Mouse (Mus musculus) cerebellum, adult (tissue): Measurements from ENCODE around the gene Phf21a.

Experiments
- ATAC-seq: cut with Nextera tagmentation; 2 replicates; pipeline ENCODE4 v1.9.2; 2017; ENCODE audit warnings: mild to moderate bottlenecking, moderate library complexity, mixed read lengths; ENCODE audit not compliant: insufficient number of reproducible peaks, low FRiP score, low TSS enrichment

The Phf21a gene

GRCm38 (mm10) chr2:92349589-92350425, 256.9 kb downstream of the Phf21a start:
- no peak for ATAC-seq

GRCm38 (mm10) chr2:92350686-92351085, 257.8 kb downstream of the Phf21a start:
- ATAC-seq, result no peak

GRCm38 (mm10) chr2:92353402-92353801, 260.5 kb downstream of the Phf21a start:
- no peak for ATAC-seq

GRCm38 (mm10) chr2:92354224-92354623, 261.3 kb downstream of the Phf21a start:
- ATAC-seq, result no peak

- ATAC-seq, result no peak
Measured at GRCm38 (mm10) chr2:92359301-92359700, 266.4 kb downstream of the Phf21a start.

GRCm38 (mm10) chr2:92360186-92360823, 267.4 kb downstream of the Phf21a start:
- no peak for ATAC-seq

- no peak for ATAC-seq
Measured at GRCm38 (mm10) chr2:92360893-92361292, 268.0 kb downstream of the Phf21a start.

- no peak for ATAC-seq
Measured at GRCm38 (mm10) chr2:92361795-92362194, 268.9 kb downstream of the Phf21a start.

GRCm38 (mm10) chr2:92362571-92363228, 269.8 kb downstream of the Phf21a start:
- no peak for ATAC-seq

- no peak for ATAC-seq
Measured at GRCm38 (mm10) chr2:92364086-92364485, 271.2 kb downstream of the Phf21a start.

- no peak for ATAC-seq
Measured at GRCm38 (mm10) chr2:92365568-92365967, 272.7 kb downstream of the Phf21a start.

GRCm38 (mm10) chr2:92367383-92368029, 274.6 kb downstream of the Phf21a start:
- ATAC-seq, result no peak

- no peak for ATAC-seq
Measured at GRCm38 (mm10) chr2:92370375-92370774, 277.5 kb downstream of the Phf21a start.

- no peak for ATAC-seq
Measured at GRCm38 (mm10) chr2:92370821-92371805, 278.2 kb downstream of the Phf21a start.

GRCm38 (mm10) chr2:92371971-92372690, 279.2 kb downstream of the Phf21a start:
- ATAC-seq, result no peak

- ATAC-seq, result no peak
Measured at GRCm38 (mm10) chr2:92372767-92373436, 280.0 kb downstream of the Phf21a start.

GRCm38 (mm10) chr2:92373437-92373813, 280.5 kb downstream of the Phf21a start:
- no peak for ATAC-seq

GRCm38 (mm10) chr2:92374514-92374913, 281.6 kb downstream of the Phf21a start, which contains the start of the genes Pex16 and Large2:
Gene Pex16 (plus strand): TSS chr2:92374676.
Gene Large2 (minus strand): TSS chr2:92374869.
- no peak for ATAC-seq
